Mouse (Mus musculus): ENCODE results near the gene Bcl11a. TPM values are rescaled to one million over a fixed set of nuclear protein-coding genes. Genes with fewer than 3 reads are reported as not detected.

Bcl11a gene
- polyA plus RNA-seq, 1 experiment from 2014 or later, result 101 TPM

- DNase-seq (ENCODE audit: low spot score) (no peak), ATAC-seq (replicated peaks; ENCODE audit: low FRiP score) (no peak)
- Histone ChIP-seq H3K4me3 (ENCODE audit: low read depth, low read length) (no peak overlapping the region), H3K9ac (ENCODE audit: low read length) (no peak overlapping the region), H3K4me2 (ENCODE audit: low read depth, low read length, severe bottlenecking) (no peak overlapping the region), H3K36me3 (ENCODE audit: control insufficient read depth, insufficient read depth, low read length) (no peaks in the 10 kb centered on the region), H3K9me3 (ENCODE audit: control insufficient read depth, low read length) (no peaks in the 10 kb centered on the region), H3K27me3 (ENCODE audit: control insufficient read depth, insufficient read depth, low read length) (no peaks in the 10 kb centered on the region), H3K4me1 (replicated peaks; ENCODE audit: control insufficient read depth, insufficient read depth, low read length) (no peaks in the 10 kb centered on the region), H3K27ac (ENCODE audit: low read depth, low read length) (no peak overlapping the region)
- WGBS, result 74% methylated on average over 5 of the region's 5 CpGs
These were observed 107.1 kb downstream of the Bcl11a start for GRCm38 (mm10) chr11:24184932-24185331.

DNA sequence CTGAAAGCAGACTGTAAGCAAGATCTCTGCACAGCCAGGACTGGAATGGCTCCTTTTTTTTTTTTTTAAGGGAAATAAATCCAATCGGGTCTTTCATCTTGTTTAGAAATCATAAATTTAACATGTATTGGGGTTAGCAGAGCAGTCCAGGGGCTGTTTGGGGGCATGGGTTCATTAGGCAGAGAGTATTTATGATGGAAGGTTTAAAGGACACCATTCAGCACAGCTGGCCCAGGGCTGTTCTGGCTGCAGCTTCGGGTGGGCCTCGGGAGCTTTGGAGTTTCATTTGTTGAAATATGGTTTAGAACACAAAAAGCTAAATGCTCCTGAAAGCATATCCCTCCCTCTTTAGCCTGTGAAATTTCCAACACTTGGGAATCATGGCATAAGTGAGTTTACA, 112.6 kb downstream of the Bcl11a start:
- Histone ChIP-seq H3K9ac (ENCODE audit: low read length) (no peak overlapping the region), H3K27ac (ENCODE audit: low read depth, low read length) (no peak overlapping the region), H3K4me2 (ENCODE audit: low read depth, low read length, severe bottlenecking) (no peak overlapping the region), H3K4me1 (replicated peaks; ENCODE audit: control insufficient read depth, insufficient read depth, low read length) (no peaks in the 10 kb centered on the region), H3K4me3 (ENCODE audit: low read depth, low read length) (no peak overlapping the region), H3K36me3 (ENCODE audit: control insufficient read depth, insufficient read depth, low read length) (no peaks in the 10 kb centered on the region), H3K9me3 (ENCODE audit: control insufficient read depth, low read length) (no peaks in the 10 kb centered on the region), H3K27me3 (ENCODE audit: control insufficient read depth, insufficient read depth, low read length) (no peaks in the 10 kb centered on the region)
- no peak for ATAC-seq (replicated peaks; ENCODE audit: low FRiP score)
- WGBS, result 89% methylated on average over 3 of the region's 3 CpGs
- no peak for DNase-seq (ENCODE audit: low spot score)

GRCm38 (mm10) chr11:24196460-24197190, 118.8 kb downstream of the Bcl11a start:
- H3K27ac ChIP-seq (ENCODE audit: low read depth, low read length), result no peak overlapping the region
- no peak overlapping the region for H3K9ac ChIP-seq (ENCODE audit: low read length)
- 80% methylated on average over 4 of the region's 4 CpGs for WGBS
- no peaks in the 10 kb centered on the region for H3K9me3 ChIP-seq (ENCODE audit: control insufficient read depth, low read length)
- H3K4me3 ChIP-seq (ENCODE audit: low read depth, low read length), result no peak overlapping the region
- no peaks in the 10 kb centered on the region for H3K27me3 ChIP-seq (ENCODE audit: control insufficient read depth, insufficient read depth, low read length)
- H3K4me1 ChIP-seq (replicated peaks; ENCODE audit: control insufficient read depth, insufficient read depth, low read length), result no peaks in the 10 kb centered on the region; the same call in 1 of the 2 replicates
- H3K4me2 ChIP-seq (ENCODE audit: low read depth, low read length, severe bottlenecking), result no peak overlapping the region
- ATAC-seq (replicated peaks; ENCODE audit: low FRiP score) (no peak), DNase-seq (ENCODE audit: low spot score) (no peak)
- no peaks in the 10 kb centered on the region for H3K36me3 ChIP-seq (ENCODE audit: control insufficient read depth, insufficient read depth, low read length)

DNA sequence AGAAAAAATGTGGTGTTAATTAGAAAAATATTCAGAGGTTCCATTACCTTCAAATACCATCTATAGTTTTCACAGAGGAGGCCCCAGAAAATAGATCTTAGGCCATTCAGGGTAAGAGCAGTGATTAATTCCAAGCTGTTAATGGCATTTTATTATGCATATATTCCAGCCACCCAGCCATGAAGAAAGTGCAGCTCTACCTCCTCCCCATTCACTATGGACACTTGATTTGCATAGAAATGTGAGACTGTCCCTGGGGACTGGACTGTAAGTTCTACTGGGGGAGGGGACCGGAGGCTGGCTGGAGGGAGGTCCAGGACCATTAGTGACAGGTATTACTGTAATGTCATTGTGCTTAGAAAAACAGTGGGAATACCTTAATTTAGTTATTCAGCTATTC, 119.6 kb downstream of the Bcl11a start:
- Histone ChIP-seq H3K9ac (ENCODE audit: low read length) (no peak overlapping the region), H3K27ac (ENCODE audit: low read depth, low read length) (no peak overlapping the region), H3K27me3 (ENCODE audit: control insufficient read depth, insufficient read depth, low read length) (no peaks in the 10 kb centered on the region), H3K4me1 (replicated peaks; ENCODE audit: control insufficient read depth, insufficient read depth, low read length) (no peaks in the 10 kb centered on the region; the same call in 1 of the 2 replicates), H3K9me3 (ENCODE audit: control insufficient read depth, low read length) (no peaks in the 10 kb centered on the region), H3K4me3 (ENCODE audit: low read depth, low read length) (no peak overlapping the region), H3K36me3 (ENCODE audit: control insufficient read depth, insufficient read depth, low read length) (no peaks in the 10 kb centered on the region), H3K4me2 (ENCODE audit: low read depth, low read length, severe bottlenecking) (no peak overlapping the region)
- 83% methylated on average over 1 of the region's 1 CpGs for WGBS
- DNase-seq (ENCODE audit: low spot score) (no peak), ATAC-seq (replicated peaks; ENCODE audit: low FRiP score) (no peak)

DNA sequence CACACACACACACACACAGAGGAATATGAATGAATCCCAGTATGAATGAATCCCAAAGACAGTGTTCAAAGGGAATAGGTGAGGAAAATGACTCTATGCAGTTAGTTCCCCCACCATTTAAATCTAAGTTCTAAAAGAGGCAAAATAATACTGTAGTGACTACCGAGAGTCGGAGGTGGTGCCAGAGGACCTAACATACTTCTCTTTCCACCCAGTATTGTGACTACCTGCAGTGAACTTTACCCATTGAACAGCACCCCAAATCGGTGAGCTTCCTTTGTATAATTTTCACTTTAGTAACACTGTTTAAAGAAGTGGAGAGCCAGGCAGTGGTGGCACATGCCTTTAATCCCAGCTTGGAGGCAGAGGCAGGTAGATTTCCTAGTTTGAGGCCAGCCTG, 121.7 kb downstream of the Bcl11a start:
- Histone ChIP-seq H3K36me3 (ENCODE audit: control insufficient read depth, insufficient read depth, low read length) (no peaks in the 10 kb centered on the region), H3K27ac (ENCODE audit: low read depth, low read length) (no peak overlapping the region), H3K4me2 (ENCODE audit: low read depth, low read length, severe bottlenecking) (no peak overlapping the region), H3K27me3 (ENCODE audit: control insufficient read depth, insufficient read depth, low read length) (no peaks in the 10 kb centered on the region), H3K9me3 (ENCODE audit: control insufficient read depth, low read length) (no peaks in the 10 kb centered on the region), H3K9ac (ENCODE audit: low read length) (no peak overlapping the region), H3K4me3 (ENCODE audit: low read depth, low read length) (no peak overlapping the region), H3K4me1 (replicated peaks; ENCODE audit: control insufficient read depth, insufficient read depth, low read length) (peaks cover 2% of the 10 kb centered on the region; the same call in 1 of the 2 replicates)
- ATAC-seq (replicated peaks; ENCODE audit: low FRiP score) (no peak), DNase-seq (ENCODE audit: low spot score) (no peak)
- 97% methylated on average over 3 of the region's 3 CpGs for WGBS

- Histone ChIP-seq H3K27me3 (ENCODE audit: control insufficient read depth, insufficient read depth, low read length) (no peaks in the 10 kb centered on the region), H3K27ac (ENCODE audit: low read depth, low read length) (no peak overlapping the region), H3K9me3 (ENCODE audit: control insufficient read depth, low read length) (no peaks in the 10 kb centered on the region), H3K36me3 (ENCODE audit: control insufficient read depth, insufficient read depth, low read length) (no peaks in the 10 kb centered on the region), H3K9ac (ENCODE audit: low read length) (no peak overlapping the region), H3K4me1 (replicated peaks; ENCODE audit: control insufficient read depth, insufficient read depth, low read length) (peaks cover 2% of the 10 kb centered on the region; the same call in 1 of the 2 replicates), H3K4me3 (ENCODE audit: low read depth, low read length) (no peak overlapping the region), H3K4me2 (ENCODE audit: low read depth, low read length, severe bottlenecking) (no peak overlapping the region)
- DNase-seq (ENCODE audit: low spot score) (no peak), ATAC-seq (replicated peaks; ENCODE audit: low FRiP score) (no peak)
- 77% methylated on average over 5 of the region's 5 CpGs for WGBS
These were observed 122.5 kb downstream of the Bcl11a start for GRCm38 (mm10) chr11:24200310-24200709.

DNA sequence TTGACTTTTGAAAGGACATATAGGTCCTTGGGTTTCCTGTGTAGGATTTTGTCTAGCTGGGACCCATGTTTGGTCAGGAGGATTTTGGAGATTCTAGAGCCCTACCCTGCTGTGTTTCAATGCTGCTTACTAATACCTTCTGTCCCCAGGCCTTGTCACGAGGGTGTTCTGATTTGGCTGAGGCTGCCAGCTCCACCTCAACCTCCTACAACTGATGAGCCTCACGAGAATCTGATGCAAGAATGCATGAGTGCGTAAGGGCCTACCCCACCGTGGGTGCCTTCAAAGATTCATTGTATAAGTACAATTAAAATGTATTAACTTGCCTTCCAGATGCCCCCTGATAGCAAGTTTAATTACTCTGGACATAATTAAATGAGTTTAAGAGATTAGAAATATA, 123.4 kb downstream of the Bcl11a start:
- Histone ChIP-seq H3K4me1 (replicated peaks; ENCODE audit: control insufficient read depth, insufficient read depth, low read length) (peaks cover 2% of the 10 kb centered on the region; the same call in 1 of the 2 replicates), H3K27ac (ENCODE audit: low read depth, low read length) (no peak overlapping the region), H3K36me3 (ENCODE audit: control insufficient read depth, insufficient read depth, low read length) (no peaks in the 10 kb centered on the region), H3K9me3 (ENCODE audit: control insufficient read depth, low read length) (no peaks in the 10 kb centered on the region), H3K4me2 (ENCODE audit: low read depth, low read length, severe bottlenecking) (no peak overlapping the region), H3K9ac (ENCODE audit: low read length) (no peak overlapping the region), H3K4me3 (ENCODE audit: low read depth, low read length) (no peak overlapping the region), H3K27me3 (ENCODE audit: control insufficient read depth, insufficient read depth, low read length) (no peaks in the 10 kb centered on the region)
- DNase-seq (ENCODE audit: low spot score) (no peak), ATAC-seq (replicated peaks; ENCODE audit: low FRiP score) (no peak)
- WGBS, result 69% methylated on average over 4 of the region's 4 CpGs

DNA sequence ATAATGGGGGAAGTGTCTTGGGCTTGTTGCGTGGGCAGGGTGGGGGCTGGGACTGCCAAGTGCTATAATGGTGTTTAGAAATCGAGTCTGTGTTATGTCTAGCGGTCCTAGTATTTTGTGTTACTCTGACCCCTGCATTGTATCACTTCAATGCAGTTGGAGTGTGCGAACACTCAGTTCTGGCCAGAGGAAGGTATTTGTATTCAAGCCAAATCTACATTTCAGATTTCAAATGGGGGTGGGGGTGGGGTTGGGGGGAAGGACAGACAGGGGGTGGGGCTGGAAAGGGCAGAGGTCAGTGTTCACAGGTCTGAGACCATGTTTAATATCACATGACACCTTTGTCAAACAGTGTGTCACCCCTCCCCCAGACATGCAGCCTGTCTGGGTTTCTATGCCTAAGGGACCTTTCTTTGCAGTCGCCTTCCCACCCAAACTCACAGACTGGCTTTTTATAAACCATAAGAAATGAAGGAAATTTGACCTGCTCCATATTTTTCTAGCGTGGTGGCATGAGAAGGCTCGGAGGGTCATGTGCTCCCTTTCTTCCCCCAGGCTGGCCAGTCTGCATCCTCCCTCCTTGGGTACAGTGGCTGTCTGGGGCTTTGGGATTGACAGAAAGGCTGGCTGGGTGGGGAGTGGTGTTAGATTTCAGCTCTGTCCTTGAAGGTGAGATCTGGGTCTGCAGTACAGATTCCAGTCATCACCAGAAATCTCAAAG, 124.9 kb downstream of the Bcl11a start:
- Histone ChIP-seq H3K27me3 (ENCODE audit: control insufficient read depth, insufficient read depth, low read length) (no peaks in the 10 kb centered on the region), H3K4me3 (ENCODE audit: low read depth, low read length) (no peak overlapping the region), H3K4me2 (ENCODE audit: low read depth, low read length, severe bottlenecking) (no peak overlapping the region), H3K36me3 (ENCODE audit: control insufficient read depth, insufficient read depth, low read length) (no peaks in the 10 kb centered on the region), H3K9me3 (ENCODE audit: control insufficient read depth, low read length) (no peaks in the 10 kb centered on the region), H3K4me1 (replicated peaks; ENCODE audit: control insufficient read depth, insufficient read depth, low read length) (peaks cover 2% of the 10 kb centered on the region; the same call in 1 of the 2 replicates), H3K9ac (ENCODE audit: low read length) (no peak overlapping the region), H3K27ac (ENCODE audit: low read depth, low read length) (peak overlapping the region; percentile 6; the same call in 1 of the 2 replicates)
- ATAC-seq (replicated peaks; ENCODE audit: low FRiP score), result peak; percentile 71
- DNase-seq (ENCODE audit: low spot score), result no peak
- 28% methylated on average over 7 of the region's 7 CpGs for WGBS
